Mouse (Mus musculus) hematopoietic stem cell, adult 5-6 weeks (primary cell): ENCODE measurements around the gene Foxd3. TPM values are rescaled to one million over a fixed set of nuclear protein-coding genes. Genes with fewer than 3 reads are reported as not detected.

Experiments
- ATAC-seq, 2 experiments: fragments of 125-278 bp in 1 of 2; replicated peaks in 1 of 2; 2 replicates each; pipeline ENCODE4 v1.8.0; 2016 to 2017; ENCODE audit warnings: inconsistent platforms in 2 of 2, mild to moderate bottlenecking in 2 of 2, moderate number of reproducible peaks in 2 of 2, low read depth in 1 of 2, moderate TSS enrichment in 1 of 2; ENCODE audit not compliant: low FRiP score in 2 of 2, poor library complexity in 2 of 2, severe bottlenecking in 2 of 2, insufficient read depth in 1 of 2, low TSS enrichment in 1 of 2
- total RNA-seq: library from RNA; stranded (forward); fragments of 172-1452, 232-1000 nt; gene quantifications from 2 replicates; pipeline ENCODE4 v1.2.3, GENCODE M21; 2017

The Foxd3 gene
- total RNA-seq, 1 experiment from 2014 or later: 0.10 TPM

DNA sequence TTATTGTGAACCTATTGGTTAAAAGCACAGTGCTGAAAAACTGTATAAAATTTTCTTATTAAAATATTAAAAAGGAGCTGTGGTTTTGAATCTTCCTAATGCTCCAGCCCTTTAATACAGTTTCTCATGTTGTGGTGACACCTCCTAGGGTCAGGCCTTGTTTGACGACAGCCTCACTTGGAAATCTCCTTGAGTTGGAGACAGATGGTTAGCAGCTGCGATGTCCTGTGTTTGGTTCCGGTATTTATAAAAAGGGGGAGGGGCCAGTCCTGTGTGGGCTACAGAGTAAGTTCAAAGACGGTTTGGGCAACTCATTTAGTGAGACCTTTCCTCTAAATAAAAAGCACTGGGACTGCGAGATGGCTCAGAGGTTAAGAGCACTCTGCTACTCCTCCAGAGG, 30.2 kb downstream of the Foxd3 start:
- no peak for ATAC-seq

Other genes starting within 250 kb of the Foxd3 start
- 11.0 and 13.1 TPM in 2 replicates for gene Alg6, start 59.4 kb downstream of the Foxd3 start, total RNA-seq
- gene Efcab7, start 172.9 kb downstream of the Foxd3 start, total RNA-seq: 4.7 and 49.7 TPM in 2 replicates